Mouse (Mus musculus) ES-E14 (cell line): ENCODE measurements around the gene Spam1.

Source experiments
- CHD2 ChIP-seq: IDR thresholded peaks from 2 replicates; pipeline ENCODE4 v1.6.1; 2014; ENCODE audit warnings: mild to moderate bottlenecking, low read depth, low read length, inconsistent platforms
- HCFC1 ChIP-seq: IDR thresholded peaks from 2 replicates; pipeline ENCODE4 v1.6.1; 2012; ENCODE audit warnings: low read length, inconsistent platforms, borderline replicate concordance; ENCODE audit not compliant: insufficient read depth
- MAFK ChIP-seq: IDR thresholded peaks from 2 replicates; pipeline ENCODE4 v1.6.1; 2014; ENCODE audit warnings: mild to moderate bottlenecking, low read depth, low read length, inconsistent platforms; ENCODE audit not compliant: insufficient read depth
- ZC3H11A ChIP-seq: IDR thresholded peaks from 2 replicates; pipeline ENCODE4 v1.6.1; 2012; ENCODE audit warnings: low read depth, mild to moderate bottlenecking, inconsistent platforms, low read length, borderline replicate concordance
- ZNF384 ChIP-seq: IDR thresholded peaks from 2 replicates; pipeline ENCODE4 v1.6.1; 2012; ENCODE audit warnings: low read depth, low read length, inconsistent platforms

- TF ChIP-seq ZNF384 (no peak), MAFK (no peak), ZC3H11A (no peak), CHD2 (no peak), HCFC1 (no peak)
These were observed 24.7 kb upstream of the Spam1 start for GRCm38 (mm10) chr6:24766261-24766660.
